In genomic region chr13:45516501-45517393, GRCm38 (mm10) we compare ENCODE assay signal across 8 mouse cellular contexts. TPM values are rescaled to one million over a fixed set of nuclear protein-coding genes. Genes with fewer than 3 reads are reported as not detected.
A peak's percentile ranks its signal among the peaks of the same experiment; 100 is the strongest.
DNase-seq lines count a peak whose midpoint lies in the region; ATAC-seq and TF ChIP-seq lines count a peak whose summit lies in the region.

No protein-coding gene starts in this region.

- no peak for TF ChIP-seq CTCF in heart, postnatal 0 days (IDR thresholded peaks at IDR 0.05; ENCODE audit: low read depth)

- peaks cover 46% of the 10 kb centered on the region for H3K4me1 ChIP-seq in heart, postnatal 0 days (ENCODE audit: control insufficient read depth, insufficient read depth)
- H3K4me1 ChIP-seq in limb, embryonic 10.5 days, result peaks cover 40% of the 10 kb centered on the region
- H3K4me1 ChIP-seq in midbrain, embryonic 16.5 days (ENCODE audit: control insufficient read depth, insufficient read depth, low read length), result peaks cover 19% of the 10 kb centered on the region

- H3K9ac ChIP-seq in heart, postnatal 0 days (replicated peaks; ENCODE audit: low read depth, low read length), result 0 out of 2 replicates have a peak overlapping the region, but pooled peaks have one; percentile 25
- peak overlapping the region; percentile 56 for H3K9ac ChIP-seq in midbrain, embryonic 16.5 days (ENCODE audit: low read depth, low read length)

- H3K27ac ChIP-seq in heart, postnatal 0 days (ENCODE audit: low read depth), result peak overlapping the region; percentile 43
- H3K27ac ChIP-seq in limb, embryonic 10.5 days, result peak overlapping the region; percentile 89
- H3K27ac ChIP-seq in midbrain, embryonic 16.5 days (ENCODE audit: low read length), result peak overlapping the region; percentile 25; the same call in 1 of the 2 replicates

- peak; percentile 33 for DNase-seq in cerebellum, adult 9-11 months
- no peak for DNase-seq in cerebellum, adult 11 months
- peak; percentile 65 for DNase-seq in embryo, embryonic 10 days (ENCODE audit: low spot score)
- DNase-seq in heart, postnatal 0 days (ENCODE audit: low spot score), result no peak
- peak; percentile 86 for DNase-seq in limb, embryonic 10.5 days (ENCODE audit: low spot score)
- DNase-seq in thymus, postnatal 0 days (ENCODE audit: low spot score), result no peak
- no peak for DNase-seq in c-Kit-positive CD71-positive TER-119-positive erythroid progenitor cells, embryonic 14.5 days (ENCODE audit: low spot score)

- no peak for TF ChIP-seq EP300 in heart, postnatal 0 days (IDR thresholded peaks at IDR 0.05; ENCODE audit: low read depth)

- H3K36me3 ChIP-seq in heart, postnatal 0 days (replicated peaks; ENCODE audit: control insufficient read depth, insufficient read depth, low read length), result peaks cover 54% of the 10 kb centered on the region
- H3K36me3 ChIP-seq in limb, embryonic 10.5 days, result peaks cover 3% of the 10 kb centered on the region; the same call in 1 of the 2 replicates
- H3K36me3 ChIP-seq in midbrain, embryonic 16.5 days (ENCODE audit: control insufficient read depth, insufficient read depth, low read length), result peaks cover 6% of the 10 kb centered on the region; the same call in 1 of the 2 replicates

- no peaks in the 10 kb centered on the region for H3K9me3 ChIP-seq in heart, postnatal 0 days (replicated peaks; ENCODE audit: control insufficient read depth, low read length)
- no peaks in the 10 kb centered on the region for H3K9me3 ChIP-seq in limb, embryonic 10.5 days (replicated peaks)
- H3K9me3 ChIP-seq in midbrain, embryonic 16.5 days (replicated peaks; ENCODE audit: control insufficient read depth, low read length, poor library complexity, severe bottlenecking), result no peaks in the 10 kb centered on the region

- peak; percentile 68 for ATAC-seq in heart, postnatal 0 days (ENCODE audit: insufficient read depth, low read depth)
- ATAC-seq in midbrain, embryonic 16.5 days, result peak; percentile 59

- 15% methylated on average over 24 of the region's 24 CpGs for WGBS in heart, postnatal 0 days
- WGBS in limb, embryonic 10.5 days, result 7% methylated on average over 24 of the region's 24 CpGs
- WGBS in midbrain, embryonic 16.5 days, result 3% methylated on average over 23 of the region's 24 CpGs

- peak overlapping the region; percentile 16; the same call in 1 of the 2 replicates for H3K4me3 ChIP-seq in heart, postnatal 0 days (ENCODE audit: low read depth, low read length)
- peak overlapping the region; percentile 48 for H3K4me3 ChIP-seq in limb, embryonic 10.5 days
- peak overlapping the region; percentile 29 for H3K4me3 ChIP-seq in midbrain, embryonic 16.5 days (ENCODE audit: low read depth, low read length)

- H3K27me3 ChIP-seq in heart, postnatal 0 days (ENCODE audit: control insufficient read depth, insufficient read depth, low read length), result no peaks in the 10 kb centered on the region
- no peaks in the 10 kb centered on the region for H3K27me3 ChIP-seq in limb, embryonic 10.5 days (ENCODE audit: low read depth, poor library complexity, severe bottlenecking)
- H3K27me3 ChIP-seq in midbrain, embryonic 16.5 days (ENCODE audit: control insufficient read depth, insufficient read depth, low read depth, low read length), result no peaks in the 10 kb centered on the region

- peak overlapping the region; percentile 46 for H3K4me2 ChIP-seq in heart, postnatal 0 days (ENCODE audit: low read depth, low read length)
- H3K4me2 ChIP-seq in midbrain, embryonic 16.5 days (ENCODE audit: low read length), result peak overlapping the region; percentile 56

RNA-seq across cellular contexts. Expression of gene Gmpr, which starts 9.5 kb away (rescaled TPM):
- 195 TPM in 2 replicates for total RNA-seq in heart, postnatal 0 days (2014; rRNA removed; ENCODE audit: low replicate concordance)
- 282 and 284 TPM in 2 replicates for polyA plus RNA-seq in heart, postnatal 0 days (2015; fragmentation: Nextera tagmentation; extraction: Ambion mirVana)
- polyA plus RNA-seq in limb, embryonic 10.5 days (2016; fragmentation: Nextera tagmentation; extraction: Ambion mirVana), result 25.2 and 27.8 TPM in 2 replicates
- 25.0 and 33.8 TPM in 2 replicates for polyA plus RNA-seq in midbrain, embryonic 16.5 days (2015; fragmentation: Nextera tagmentation; extraction: Ambion mirVana)
- polyA plus RNA-seq in thymus, postnatal 0 days (2015; fragmentation: Nextera tagmentation; extraction: Ambion mirVana), result 78.0 and 79.1 TPM in 2 replicates

Comparison
In these comparisons a context has a peak if more than half of its experiments do, and no peak if none do; other contexts are left out.
1. DNase-seq: peak in cerebellum, adult 9-11 months (single experiment), embryo, embryonic 10 days (single experiment) and limb, embryonic 10.5 days (single experiment); none in cerebellum, adult 11 months (single experiment), heart, postnatal 0 days (single experiment), thymus, postnatal 0 days (single experiment) and c-Kit-positive CD71-positive TER-119-positive erythroid progenitor cells, embryonic 14.5 days (single experiment).
2. H3K27ac ChIP-seq: peak in every context shown above with its lines; median percentile 89 in limb, embryonic 10.5 days; 43 in heart, postnatal 0 days; 25 in midbrain, embryonic 16.5 days.
3. Peak in every context shown above with its lines, with median percentiles within 50 percentile points of each other: H3K4me3 ChIP-seq.